Mouse (Mus musculus) megakaryocyte, embryonic 14.5 days (primary cell): ENCODE data around the gene Atrip. TPM values are rescaled to one million over a fixed set of nuclear protein-coding genes. Genes with fewer than 3 reads are reported as not detected.

ENCODE experiments used
- H3K27me3 ChIP-seq: replicated peaks from 2 replicates; pipeline ENCODE3; 2012; ENCODE audit warnings: inconsistent platforms
- H3K36me3 ChIP-seq: replicated peaks from 2 replicates; pipeline ENCODE3; 2012; ENCODE audit warnings: low read length, inconsistent platforms, mixed read lengths
- H3K4me1 ChIP-seq: 2 replicates; pipeline ENCODE4 v1.6.1; 2012; ENCODE audit warnings: inconsistent platforms
- H3K4me3 ChIP-seq: replicated peaks from 2 replicates; pipeline ENCODE3; 2012; ENCODE audit warnings: moderate library complexity, mild to moderate bottlenecking, inconsistent platforms
- H3K9me3 ChIP-seq: 2 replicates; pipeline ENCODE4 v1.6.1; 2012; ENCODE audit warnings: inconsistent platforms
- FLI1 ChIP-seq: IDR thresholded peaks from 2 replicates; pipeline ENCODE4 v1.6.1; 2012; ENCODE audit warnings: low read length, inconsistent platforms, mixed read lengths
- GATA1 ChIP-seq: IDR thresholded peaks from 3 replicates; pipeline ENCODE4 v1.6.1; 2012; ENCODE audit warnings: mixed read lengths, low read length, inconsistent platforms, borderline replicate concordance
- polyA plus RNA-seq: library from polyadenylated mRNA; stranded (reverse); fragments of >175 nt; gene quantifications from 2 replicates; pipeline ENCODE4 v1.2.3, GENCODE M21; 2012; ENCODE audit warnings: low replicate concordance; ENCODE audit not compliant: insufficient read depth

The Atrip gene
- polyA plus RNA-seq, 1 experiment = 2.8 TPM

DNA sequence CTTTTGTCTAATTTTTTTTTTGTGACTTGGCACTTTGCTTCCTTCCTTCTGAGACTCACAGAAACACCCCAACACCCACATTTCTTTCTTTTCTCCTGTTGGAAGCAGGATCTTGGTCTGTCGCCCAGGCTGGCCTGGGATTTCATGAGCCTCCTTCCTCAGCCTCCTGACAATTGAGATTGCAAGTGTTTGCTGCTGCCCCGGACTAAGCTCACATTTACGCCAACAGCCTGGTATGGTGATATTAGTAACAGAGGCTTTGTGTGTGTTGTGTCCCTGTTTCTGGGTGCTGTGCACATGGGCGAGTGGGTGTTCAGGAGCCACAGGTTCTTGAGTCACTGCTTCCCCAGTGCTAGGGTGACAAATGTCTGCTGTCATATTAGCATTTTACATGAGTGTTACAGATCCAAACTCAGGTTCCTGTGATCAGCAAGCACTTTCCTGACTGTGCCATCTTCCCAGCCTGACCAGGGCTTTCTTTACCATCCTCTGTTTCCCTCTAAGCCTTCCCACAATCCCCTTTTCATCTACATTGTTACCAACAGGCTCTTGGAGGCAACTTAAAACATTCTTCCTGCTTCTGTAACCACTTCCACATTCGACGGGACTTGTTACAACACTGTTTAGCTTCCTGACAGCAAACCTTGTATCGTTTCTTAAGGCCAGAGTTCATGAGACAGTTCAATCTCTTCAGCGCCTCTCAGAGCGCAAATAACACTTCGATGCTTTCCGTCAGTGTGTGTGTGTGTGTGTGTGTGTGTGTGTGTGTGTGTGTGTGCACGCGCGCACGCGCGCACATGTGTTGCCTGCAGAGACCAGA is 50.8 kb downstream of the Atrip start:
- H3K4me3 ChIP-seq = no peak overlapping the region
- no peaks in the 10 kb centered on the region for H3K9me3 ChIP-seq
- H3K36me3 ChIP-seq = peaks cover 53% of the 10 kb centered on the region
- H3K27me3 ChIP-seq = peaks cover 21% of the 10 kb centered on the region
- H3K4me1 ChIP-seq = peaks cover 45% of the 10 kb centered on the region
- TF ChIP-seq FLI1 (no peak), GATA1 (no peak)

DNA sequence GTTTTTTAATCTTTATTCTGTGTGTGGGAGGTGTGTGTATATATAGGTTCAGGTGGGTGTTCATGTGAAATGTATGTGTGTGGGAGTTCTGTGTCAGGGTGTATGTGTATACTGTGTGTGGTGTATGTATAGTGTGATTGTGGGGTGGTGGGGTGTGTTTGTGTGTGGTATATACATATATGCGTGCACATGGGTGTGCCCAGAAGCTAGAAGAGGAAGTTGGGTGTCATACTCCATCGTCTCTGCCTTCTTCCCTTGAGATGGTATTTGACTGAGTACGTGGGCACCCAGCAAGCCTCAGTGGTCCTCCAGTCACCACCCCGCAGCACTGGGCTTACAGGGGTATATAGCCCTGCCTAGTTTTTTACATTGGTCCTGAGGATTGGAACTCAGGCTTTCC is 52.5 kb downstream of the Atrip start:
- H3K27me3 ChIP-seq = peaks cover 19% of the 10 kb centered on the region
- H3K36me3 ChIP-seq = peaks cover 46% of the 10 kb centered on the region
- H3K4me1 ChIP-seq = peaks cover 50% of the 10 kb centered on the region
- no peak overlapping the region for H3K4me3 ChIP-seq
- TF ChIP-seq GATA1 (no peak), FLI1 (no peak)
- no peaks in the 10 kb centered on the region for H3K9me3 ChIP-seq

DNA sequence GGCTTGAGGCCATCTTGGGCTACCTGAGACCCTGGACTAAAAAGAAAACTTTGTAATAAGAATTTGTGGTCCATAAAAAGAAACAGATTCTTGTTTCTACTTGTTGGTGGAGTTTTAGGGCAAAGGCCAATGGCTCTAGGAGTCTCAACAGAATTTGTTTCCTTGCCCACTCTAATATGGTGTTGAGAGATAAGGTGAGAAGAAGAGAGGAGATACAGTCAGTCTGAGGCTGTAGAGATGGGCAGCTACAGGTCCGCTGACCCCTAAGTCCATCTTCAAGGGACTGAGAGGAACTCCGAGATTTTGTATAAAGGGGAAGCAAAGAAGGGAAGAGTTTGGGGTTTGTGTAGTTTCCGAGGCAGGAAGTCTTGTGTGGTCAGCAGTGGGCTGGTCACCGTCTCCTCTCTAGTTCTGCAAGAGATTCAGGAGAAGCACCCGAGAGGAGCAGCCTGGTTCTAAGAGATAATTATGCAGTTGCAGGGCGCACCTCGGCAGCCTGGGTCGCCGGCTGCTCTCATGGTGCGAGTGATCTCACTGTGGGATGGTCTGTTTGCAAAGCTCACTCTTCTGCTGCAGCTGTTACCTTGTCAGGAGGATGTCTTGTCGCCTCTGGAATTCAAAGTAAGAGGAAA is 56.8 kb downstream of the Atrip start:
- peaks cover 35% of the 10 kb centered on the region for H3K36me3 ChIP-seq
- peak overlapping the region; percentile 84 for H3K4me3 ChIP-seq
- H3K4me1 ChIP-seq = peaks cover 59% of the 10 kb centered on the region
- H3K27me3 ChIP-seq = peaks cover 13% of the 10 kb centered on the region
- no peaks in the 10 kb centered on the region for H3K9me3 ChIP-seq
- TF ChIP-seq FLI1 = no peak
- TF ChIP-seq GATA1 = no peak

DNA sequence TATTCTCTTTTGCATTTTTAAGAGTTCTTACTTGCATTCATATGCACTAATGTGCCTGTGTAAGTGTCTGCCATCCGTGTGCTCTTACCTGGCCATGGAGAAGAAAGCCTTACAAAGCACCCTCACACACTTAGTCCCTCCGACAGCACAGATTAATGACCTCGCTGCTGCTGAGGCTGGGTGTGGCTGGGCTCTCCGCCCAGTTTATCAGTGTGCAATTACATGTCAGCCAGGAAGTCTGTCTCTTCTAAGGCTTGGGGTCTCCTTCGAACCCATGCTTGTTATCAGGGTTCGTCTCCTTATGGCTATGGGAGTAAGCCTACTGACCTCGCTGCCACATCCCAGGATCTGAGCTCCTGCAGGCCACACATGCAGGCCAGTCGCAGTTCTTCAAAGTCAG is 58.5 kb downstream of the Atrip start:
- no peaks in the 10 kb centered on the region for H3K9me3 ChIP-seq
- peaks cover 9% of the 10 kb centered on the region for H3K27me3 ChIP-seq
- H3K36me3 ChIP-seq = peaks cover 51% of the 10 kb centered on the region
- H3K4me1 ChIP-seq = peaks cover 66% of the 10 kb centered on the region
- no peak overlapping the region for H3K4me3 ChIP-seq
- TF ChIP-seq GATA1 (no peak), FLI1 (no peak)

DNA sequence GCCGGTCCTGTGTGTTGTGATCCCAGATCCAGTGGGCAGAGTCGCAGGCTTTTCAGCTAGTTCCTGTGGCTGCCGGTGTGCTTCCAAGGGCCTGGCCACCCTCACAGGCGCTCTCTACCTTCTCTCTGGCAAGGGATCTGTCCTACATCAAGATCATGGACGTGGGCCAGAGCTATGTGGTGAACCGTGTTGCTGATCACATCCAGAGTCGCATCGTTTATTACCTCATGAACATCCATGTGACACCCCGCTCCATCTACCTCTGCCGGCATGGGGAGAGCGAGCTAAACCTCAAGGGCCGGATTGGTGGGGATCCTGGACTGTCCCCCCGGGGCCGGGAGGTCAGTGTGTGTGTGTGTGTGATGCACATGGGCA is 63.6 kb downstream of the Atrip start:
- H3K36me3 ChIP-seq = peaks cover 72% of the 10 kb centered on the region
- H3K27me3 ChIP-seq = no peaks in the 10 kb centered on the region
- peaks cover 91% of the 10 kb centered on the region for H3K4me1 ChIP-seq
- TF ChIP-seq FLI1 = no peak
- no peak for TF ChIP-seq GATA1
- H3K4me3 ChIP-seq = peak overlapping the region; percentile 87
- no peaks in the 10 kb centered on the region for H3K9me3 ChIP-seq

DNA sequence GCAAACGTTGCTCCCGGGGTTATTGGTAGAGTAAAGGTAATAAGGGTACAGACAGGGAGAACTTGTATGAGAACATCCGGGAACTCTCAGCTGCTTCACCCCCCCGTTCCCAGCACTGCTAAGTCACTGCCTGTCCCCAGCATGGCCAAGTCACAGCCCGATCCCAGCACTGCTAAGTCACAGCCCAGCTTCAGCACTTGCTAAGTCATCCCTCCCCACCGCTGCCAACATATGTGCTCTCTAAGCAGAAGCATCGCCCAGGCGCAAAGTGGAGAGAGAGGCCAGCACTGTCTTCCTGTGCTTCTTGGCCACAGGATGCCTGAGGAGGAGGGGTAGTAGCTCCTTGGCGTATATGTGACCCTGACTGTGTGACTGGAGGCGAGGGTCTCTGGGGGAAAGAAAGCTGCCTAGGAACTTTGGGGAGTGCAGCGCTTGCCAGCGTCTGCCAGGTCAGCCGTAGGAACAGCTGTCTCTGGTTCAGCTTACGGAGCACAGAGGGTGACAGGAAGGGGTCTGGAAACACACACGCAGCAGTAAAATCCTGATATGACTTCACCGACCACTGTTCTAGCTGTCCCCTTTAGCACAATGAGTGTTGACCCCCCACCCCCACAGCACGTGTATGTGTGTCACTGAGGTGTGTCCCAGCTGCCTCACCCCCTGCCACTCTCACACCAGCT is 64.1 kb downstream of the Atrip start:
- no peak for TF ChIP-seq GATA1
- no peak for TF ChIP-seq FLI1
- Histone ChIP-seq H3K36me3 (peaks cover 68% of the 10 kb centered on the region), H3K27me3 (no peaks in the 10 kb centered on the region), H3K9me3 (no peaks in the 10 kb centered on the region), H3K4me3 (peak overlapping the region; percentile 87), H3K4me1 (peaks cover 89% of the 10 kb centered on the region)

DNA sequence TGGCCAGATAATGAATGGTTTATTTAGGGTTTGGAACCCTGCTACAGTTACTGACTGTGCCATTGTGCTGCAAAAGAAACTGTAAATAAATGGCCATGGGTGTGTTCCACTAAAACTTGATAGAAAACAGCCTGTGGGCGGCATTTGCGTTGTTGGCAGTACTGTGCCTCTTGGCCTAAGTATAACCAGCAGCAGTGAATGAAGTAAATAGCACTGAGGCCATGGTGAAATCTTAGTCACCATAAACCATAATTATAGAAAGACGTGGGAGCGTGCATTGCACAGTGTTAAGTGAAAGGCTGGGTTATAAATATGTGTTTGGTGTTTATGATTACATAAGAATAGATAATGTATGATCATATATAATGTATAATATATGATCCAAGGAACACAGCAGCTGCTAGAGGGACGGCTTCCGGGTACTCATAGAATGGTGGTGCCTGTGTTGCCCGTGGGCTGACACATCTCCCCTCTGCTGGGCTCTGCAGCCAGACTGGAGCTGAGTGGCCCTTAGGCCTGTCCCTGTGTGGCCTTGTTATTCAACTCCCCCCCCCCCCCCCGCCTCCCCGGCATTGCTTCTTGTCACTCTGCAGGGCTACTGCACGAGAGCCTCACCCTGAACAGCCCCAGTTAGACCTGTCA is 64.8 kb downstream of the Atrip start:
- peaks cover 90% of the 10 kb centered on the region for H3K4me1 ChIP-seq
- peaks cover 62% of the 10 kb centered on the region for H3K36me3 ChIP-seq
- H3K27me3 ChIP-seq = no peaks in the 10 kb centered on the region
- peak overlapping the region; percentile 87 for H3K4me3 ChIP-seq
- TF ChIP-seq FLI1 = no peak
- no peak for TF ChIP-seq GATA1
- H3K9me3 ChIP-seq = no peaks in the 10 kb centered on the region

DNA sequence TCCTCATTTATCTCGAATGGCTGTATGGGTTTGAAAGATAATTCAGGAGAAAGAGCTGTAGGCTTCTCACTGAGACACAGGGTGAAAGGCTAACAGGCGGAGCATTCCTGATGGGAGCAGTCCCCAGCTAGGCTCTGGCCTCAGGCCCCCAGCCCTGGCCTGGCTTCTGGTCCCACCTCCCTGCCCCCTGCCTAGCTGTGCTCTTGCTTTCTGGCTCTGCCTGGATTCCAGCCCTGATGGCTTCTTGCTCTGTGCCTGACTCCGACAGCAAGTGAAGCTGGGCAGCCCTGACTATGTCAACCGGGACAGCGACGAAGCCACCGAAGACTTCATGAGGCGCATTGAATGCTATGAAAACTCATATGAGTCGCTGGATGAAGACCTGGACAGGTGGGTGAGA is 65.8 kb downstream of the Atrip start:
- peaks cover 86% of the 10 kb centered on the region for H3K4me1 ChIP-seq
- peaks cover 52% of the 10 kb centered on the region for H3K36me3 ChIP-seq
- H3K9me3 ChIP-seq = no peaks in the 10 kb centered on the region
- H3K27me3 ChIP-seq = no peaks in the 10 kb centered on the region
- no peak for TF ChIP-seq GATA1
- no peak for TF ChIP-seq FLI1
- peak overlapping the region; percentile 76 for H3K4me3 ChIP-seq

Other genes with a start within 250 kb of the Atrip start
- 1.5 TPM in 1 of 2 replicates, not detected in the other for gene Celsr3, start 247.8 kb downstream of the Atrip start, polyA plus RNA-seq
- gene Slc26a6, start 220.8 kb downstream of the Atrip start, polyA plus RNA-seq = 8.6 and 23.5 TPM in 2 replicates
- not detected in 2 replicates for gene Tmem89, start 159.5 kb downstream of the Atrip start, polyA plus RNA-seq
- 221 and 266 TPM in 2 replicates for gene Uqcrc1, start 137.5 kb downstream of the Atrip start, polyA plus RNA-seq
- gene Col7a1, start 120.5 kb downstream of the Atrip start, polyA plus RNA-seq = 0.36 and 2.2 TPM in 2 replicates
- gene Ucn2, start 88.1 kb downstream of the Atrip start, polyA plus RNA-seq = 0.18 TPM in 1 of 2 replicates, not detected in the other
- 2.4 and 5.8 TPM in 2 replicates for gene Pfkfb4, start 82.3 kb downstream of the Atrip start, polyA plus RNA-seq
- 375 and 575 TPM in 2 replicates for gene Shisa5, start 35.6 kb downstream of the Atrip start, polyA plus RNA-seq
- gene Trex1, start 14.4 kb downstream of the Atrip start, polyA plus RNA-seq = 25.2 and 49.1 TPM in 2 replicates
- 3.8 TPM in 1 of 2 replicates, not detected in the other for gene Ccdc51, start 8.4 kb upstream of the Atrip start, polyA plus RNA-seq
- gene Tma7, start 8.5 kb upstream of the Atrip start, polyA plus RNA-seq = 28.0 and 687 TPM in 2 replicates
- gene Plxnb1, start 21.3 kb upstream of the Atrip start, polyA plus RNA-seq = not detected in 2 replicates
- gene Fbxw21, start 87.9 kb upstream of the Atrip start, polyA plus RNA-seq = not detected in 2 replicates
- not detected in 2 replicates for gene Fbxw13, start 121.9 kb upstream of the Atrip start, polyA plus RNA-seq
- gene Fbxw20, start 160.6 kb upstream of the Atrip start, polyA plus RNA-seq = not detected in 2 replicates
- gene Fbxw14, start 213.6 kb upstream of the Atrip start, polyA plus RNA-seq = not detected in 2 replicates